Mouse (Mus musculus) skeletal muscle tissue, adult 2 months (tissue): ENCODE measurements around the gene Arhgap45.
A peak's percentile ranks its signal among the peaks of the same experiment; 100 is the strongest.

Experiments
- DNase-seq: peaks from one replicate; pipeline ENCODE4 v3.0.0-alpha.2; 2012; ENCODE audit warnings: low read depth, low spot score

The Arhgap45 gene

DNA sequence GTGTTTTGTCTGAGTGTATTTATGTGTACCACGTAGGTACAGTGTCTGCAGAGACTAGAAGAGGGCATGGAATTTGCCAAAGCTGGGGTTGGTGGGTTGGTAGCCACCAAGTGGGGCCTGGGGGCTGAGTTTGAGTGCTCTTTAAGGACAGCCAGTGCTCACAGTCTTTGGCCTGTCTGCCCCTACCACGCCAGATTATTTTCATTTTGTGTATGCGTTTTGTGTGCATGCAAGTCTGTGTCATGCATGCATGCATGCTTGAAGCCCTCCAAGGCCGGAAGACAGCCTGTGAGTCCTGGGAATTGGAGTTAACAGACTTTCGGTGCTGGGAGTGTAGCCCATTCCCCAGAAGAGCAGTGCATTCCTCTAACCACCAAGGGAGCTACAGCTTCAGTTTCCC is 38.9 kb downstream of the Arhgap45 start:
- no peak for DNase-seq

DNA sequence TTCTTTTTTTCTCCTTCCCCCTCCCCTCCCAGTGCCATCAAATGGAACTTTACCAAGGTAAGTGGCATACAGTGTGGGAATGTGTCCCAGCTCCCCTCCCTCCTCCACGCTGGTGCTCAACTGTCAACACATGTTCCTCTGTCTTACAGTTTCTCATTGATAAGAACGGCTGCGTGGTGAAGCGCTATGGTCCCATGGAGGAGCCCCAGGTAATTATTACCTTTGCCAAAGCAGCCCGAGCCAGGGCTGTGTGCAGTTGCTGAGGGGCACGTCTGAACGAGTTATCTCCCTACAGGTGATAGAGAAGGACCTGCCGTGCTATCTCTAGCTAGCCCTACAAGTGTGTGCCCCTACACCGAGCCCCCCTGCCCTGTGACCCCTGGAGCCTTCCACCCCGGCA is 39.4 kb downstream of the Arhgap45 start:
- DNase-seq: no peak

DNA sequence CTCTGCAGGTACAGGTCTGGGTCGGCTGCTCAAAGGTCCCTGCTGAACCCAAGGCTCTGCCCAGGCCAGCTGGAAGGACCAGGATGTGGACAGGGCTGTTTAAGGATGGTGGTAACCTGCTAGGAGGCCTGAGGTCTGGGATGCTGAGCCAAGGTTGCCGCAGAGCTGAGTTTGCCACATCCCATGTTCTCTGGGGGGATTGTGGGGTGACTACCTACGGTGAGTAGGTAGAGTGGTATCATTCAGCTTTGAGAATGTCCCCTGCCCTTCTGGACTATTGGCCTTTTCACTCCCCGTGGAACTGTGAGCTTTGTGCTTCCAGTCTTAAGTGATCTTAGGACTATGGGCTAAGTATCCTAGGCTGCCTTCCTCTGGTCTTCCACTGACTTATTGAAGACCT is 40.1 kb downstream of the Arhgap45 start:
- DNase-seq: no peak

DNA sequence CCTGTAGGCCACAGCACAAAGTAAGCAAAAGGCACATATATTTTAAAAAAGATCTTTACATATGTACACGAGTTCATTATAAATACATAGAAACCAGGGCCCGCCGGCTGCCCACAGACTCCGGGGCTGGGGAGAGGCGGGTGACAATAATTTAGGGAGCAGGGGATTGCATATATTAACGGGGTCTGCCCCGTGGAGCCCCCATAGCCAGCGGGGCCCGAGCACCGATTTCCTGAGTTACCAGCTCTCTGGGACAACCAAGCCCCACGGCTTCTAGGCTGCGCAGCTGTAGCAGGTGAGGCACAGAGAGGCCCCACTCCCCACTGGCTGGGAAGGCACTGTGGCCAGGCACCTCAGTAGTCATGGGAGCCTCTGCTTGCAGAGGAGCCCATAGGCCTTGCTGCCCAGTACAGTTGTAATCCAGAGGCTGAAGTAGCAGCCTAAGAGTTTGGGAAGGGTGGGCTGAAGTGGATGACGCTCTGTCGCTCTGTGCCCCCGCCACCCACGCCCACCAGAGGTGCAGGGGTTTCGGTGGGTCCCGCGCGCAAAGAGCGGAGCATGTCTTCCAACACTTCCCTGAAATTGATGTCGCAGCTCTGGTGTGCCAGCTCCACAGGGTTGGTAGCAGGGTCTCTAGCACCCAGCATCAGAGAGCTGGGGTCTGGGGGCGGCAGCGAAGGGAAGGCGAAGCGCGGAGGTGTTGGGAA is 40.7 kb downstream of the Arhgap45 start:
- no peak for DNase-seq

DNA sequence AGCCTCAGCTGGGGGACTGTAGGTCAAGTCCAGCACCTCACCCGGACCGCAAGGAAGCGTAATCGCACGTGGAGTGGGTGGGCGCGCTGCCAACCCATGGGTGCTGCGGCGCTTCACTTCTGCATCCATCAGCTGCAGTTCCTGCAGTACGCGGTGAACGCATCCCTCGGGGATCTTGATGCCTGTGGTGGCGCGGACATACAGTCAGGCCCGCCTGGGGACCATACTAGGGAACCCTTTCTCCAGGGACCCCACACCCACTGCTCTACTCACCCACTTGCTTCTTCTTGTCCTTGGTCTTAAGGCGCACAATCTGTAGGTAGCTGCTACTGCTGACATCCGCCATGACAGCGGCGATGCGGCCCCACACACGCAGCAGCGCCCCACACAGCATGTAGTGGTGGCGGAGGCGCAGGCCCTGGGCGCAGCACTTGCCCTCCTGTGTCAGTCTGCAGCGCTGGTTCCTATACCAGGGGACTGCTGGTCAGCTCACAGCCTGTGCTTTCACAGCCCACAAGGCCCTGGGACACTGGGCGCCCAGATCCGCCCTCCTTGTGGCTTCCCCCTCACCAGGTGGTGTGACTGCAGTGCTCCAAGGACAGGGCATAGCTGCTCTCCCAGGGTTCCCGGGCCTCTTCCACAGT is 41.4 kb downstream of the Arhgap45 start:
- no peak for DNase-seq

DNA sequence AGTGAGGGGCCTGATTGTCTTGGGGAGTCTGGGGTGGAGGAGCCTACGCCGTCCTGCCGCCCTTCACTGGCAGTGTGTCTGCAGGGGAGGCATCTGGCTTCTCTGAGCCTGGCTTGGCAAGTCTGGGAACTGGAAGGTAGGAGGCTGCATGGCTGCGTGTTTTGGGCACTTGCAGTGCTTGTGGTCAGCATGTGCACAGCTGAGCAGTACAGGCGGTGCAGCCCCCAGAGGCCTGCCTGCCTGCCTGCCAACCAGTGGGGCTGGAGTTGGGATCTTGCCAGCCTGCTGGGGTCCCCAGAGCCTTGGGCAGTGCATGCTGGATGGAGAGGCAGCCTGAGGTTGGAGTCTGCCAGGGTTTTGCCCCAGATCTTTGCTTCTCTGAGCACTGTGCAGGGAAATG is 46.7 kb downstream of the Arhgap45 start:
- no peak for DNase-seq

DNA sequence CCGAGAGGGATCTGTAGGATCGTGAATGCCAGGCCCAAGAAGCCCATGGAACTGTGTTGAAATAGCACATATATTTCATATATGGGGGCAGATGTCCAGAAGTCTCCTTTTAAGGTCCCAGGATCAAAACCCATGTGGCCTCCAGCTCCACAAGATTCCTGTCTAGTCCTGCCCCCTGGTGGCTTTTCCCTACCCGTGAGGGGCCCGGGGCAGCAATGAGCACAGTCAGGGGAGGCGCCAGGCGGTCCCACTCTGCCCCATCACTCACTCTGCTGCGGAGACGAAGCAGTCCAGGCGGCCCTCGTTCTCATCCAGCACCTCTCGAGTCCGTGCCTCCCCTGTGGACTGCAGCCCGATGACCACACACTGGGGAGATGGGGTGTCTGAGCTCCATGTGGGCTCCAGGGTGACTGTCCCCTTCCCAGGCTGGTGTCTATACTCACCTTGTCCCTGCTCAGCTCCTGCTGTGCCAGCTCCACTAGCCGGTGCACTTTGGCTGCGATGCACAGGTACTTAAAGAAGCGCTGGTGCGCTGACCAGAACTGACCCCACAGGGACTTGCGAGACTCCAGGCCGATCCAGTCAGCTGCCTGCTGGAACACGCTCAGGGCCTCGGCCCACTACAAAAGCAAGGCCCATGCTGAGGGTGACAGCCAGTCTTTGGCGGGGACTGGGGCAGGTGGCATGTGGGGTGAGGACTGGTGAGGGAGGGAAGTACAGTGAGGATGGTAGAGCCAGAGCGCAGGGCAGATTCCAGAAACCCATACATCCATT is 47.6 kb downstream of the Arhgap45 start:
- DNase-seq: no peak

DNA sequence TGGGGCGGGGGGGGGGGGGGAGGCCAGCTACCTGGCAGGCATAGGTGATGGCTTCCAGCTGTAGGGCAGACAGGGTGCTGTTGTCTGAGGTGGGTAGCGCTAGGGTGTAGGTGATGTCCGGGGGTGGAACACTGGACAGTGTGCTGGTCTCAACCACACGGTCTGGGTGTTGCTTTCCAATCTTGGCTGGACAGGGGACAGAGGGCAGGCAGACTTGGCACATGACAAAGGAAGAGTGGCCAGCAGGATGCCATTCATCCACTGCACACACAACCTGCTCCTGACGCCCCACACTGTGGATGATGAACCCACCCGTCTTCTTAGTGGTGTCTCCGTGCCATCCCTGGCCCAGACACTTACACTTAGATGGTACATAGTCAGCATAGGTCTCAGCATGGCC is 52.8 kb downstream of the Arhgap45 start:
- no peak for DNase-seq

DNA sequence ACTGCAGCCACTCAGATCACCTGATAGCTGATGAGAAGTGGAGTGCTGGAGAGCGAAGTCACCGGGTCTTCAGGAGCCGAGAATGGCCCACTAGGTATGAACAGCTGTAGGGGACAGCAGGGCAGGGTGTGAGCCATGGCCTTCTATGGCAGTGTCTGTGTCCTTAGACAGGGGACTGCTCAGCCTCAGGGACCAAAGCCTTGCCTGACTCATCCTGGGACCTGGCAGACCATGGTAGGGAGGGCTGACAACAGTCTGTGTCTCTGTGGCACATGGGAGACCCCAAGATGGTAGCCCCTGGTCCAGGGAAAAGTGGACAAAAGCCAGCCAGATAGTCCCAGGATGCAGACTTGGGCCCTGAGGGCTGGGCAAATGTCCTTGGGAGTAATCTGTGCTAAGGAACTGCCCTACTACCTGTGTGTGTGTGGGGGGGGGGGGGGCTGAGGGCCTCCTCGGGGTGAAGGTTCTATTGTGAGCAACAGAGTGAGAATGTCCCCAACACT is 53.5 kb downstream of the Arhgap45 start:
- DNase-seq: no peak

DNA sequence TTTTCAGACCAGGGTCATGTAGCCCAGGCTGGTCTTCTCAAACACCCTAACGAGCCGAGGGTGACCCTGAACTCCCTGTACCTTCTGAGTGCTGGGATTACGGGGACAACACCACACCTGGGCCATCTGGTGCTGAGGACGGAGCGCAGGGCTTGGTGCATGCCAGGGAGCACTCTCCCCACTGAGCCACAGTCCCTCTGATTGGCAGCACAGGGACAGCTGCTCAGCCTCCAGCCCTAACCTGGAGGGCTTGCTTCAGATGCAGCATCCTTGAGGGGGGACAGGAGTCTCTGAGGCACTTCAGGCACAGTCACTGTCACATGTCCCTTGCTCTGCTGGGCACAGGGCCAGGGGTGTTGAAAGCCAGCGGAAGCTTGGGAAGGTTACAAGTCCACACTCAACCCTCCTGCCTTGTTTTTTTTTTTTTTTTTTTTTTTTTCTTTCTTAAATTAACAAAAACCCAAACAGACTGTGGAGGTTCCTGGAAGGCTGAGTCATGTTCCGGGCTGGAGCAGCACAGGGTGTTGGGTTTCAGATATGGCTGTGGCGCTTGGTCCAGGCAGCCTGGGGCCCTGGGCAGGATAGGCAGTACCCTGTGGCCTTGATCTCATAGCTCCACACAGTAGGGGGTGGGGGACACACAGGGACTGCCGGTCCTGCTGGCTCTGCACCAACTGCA is 54.5 kb downstream of the Arhgap45 start:
- DNase-seq: peak; percentile 92

DNA sequence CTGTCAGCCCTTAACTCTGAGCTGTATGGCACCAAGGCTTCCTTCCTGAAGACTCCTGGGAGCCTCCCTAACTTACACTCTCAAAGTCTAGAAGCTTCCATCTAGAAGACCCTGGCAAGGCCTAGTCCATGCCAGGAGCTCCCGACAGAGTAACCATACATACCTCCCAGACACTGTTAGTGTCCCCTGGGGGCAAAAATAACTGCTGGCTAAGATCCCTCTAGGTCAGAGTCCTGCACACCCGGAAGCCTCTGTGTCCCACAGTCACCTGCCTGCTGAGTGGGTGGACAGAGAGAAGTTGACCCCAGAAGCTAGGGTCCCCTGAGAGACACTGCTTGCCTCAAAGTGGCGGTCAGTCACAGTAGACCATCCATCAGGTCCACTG is 55.1 kb downstream of the Arhgap45 start:
- DNase-seq: no peak

DNA sequence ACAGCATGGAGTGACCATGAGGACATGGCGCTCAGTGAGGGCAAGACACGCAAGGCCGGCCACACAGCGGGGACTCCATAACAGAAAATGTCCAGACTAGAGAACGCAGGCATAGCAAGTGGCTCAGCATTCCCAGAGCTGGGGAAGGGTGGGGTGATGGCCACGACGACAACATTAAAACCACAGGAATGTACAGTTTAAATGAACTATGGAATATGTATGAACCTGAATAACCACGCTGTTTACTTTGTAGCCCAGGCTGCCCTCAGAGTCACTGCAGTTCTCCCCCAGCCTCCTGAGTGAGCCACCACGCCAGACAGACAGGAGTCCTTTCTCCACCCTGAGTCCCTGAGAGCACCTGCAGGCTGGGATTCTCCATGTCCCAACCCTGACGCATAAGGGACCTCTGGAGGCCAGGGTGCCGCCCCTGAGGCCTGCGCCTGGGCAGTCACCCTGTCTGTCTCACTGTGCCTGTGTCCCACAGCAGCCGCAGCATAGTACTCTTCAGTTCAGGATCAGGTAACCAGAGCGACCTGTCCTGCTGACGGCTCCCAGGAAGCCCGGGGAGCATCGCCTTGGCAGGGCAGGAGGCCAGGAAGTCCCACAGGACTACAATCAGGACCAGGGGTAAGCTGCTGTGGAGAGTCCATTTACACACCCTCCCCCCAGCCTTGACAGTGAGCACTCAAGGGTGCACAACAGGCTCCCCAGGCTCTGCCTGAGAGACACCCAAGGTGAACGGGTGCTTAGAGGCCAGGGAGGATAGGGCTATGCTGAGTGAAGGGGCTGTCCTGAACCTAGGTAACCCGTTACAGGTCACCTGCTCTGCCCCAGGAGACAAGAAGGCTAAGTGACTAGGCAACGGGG is 56.4 kb downstream of the Arhgap45 start:
- DNase-seq: no peak

DNA sequence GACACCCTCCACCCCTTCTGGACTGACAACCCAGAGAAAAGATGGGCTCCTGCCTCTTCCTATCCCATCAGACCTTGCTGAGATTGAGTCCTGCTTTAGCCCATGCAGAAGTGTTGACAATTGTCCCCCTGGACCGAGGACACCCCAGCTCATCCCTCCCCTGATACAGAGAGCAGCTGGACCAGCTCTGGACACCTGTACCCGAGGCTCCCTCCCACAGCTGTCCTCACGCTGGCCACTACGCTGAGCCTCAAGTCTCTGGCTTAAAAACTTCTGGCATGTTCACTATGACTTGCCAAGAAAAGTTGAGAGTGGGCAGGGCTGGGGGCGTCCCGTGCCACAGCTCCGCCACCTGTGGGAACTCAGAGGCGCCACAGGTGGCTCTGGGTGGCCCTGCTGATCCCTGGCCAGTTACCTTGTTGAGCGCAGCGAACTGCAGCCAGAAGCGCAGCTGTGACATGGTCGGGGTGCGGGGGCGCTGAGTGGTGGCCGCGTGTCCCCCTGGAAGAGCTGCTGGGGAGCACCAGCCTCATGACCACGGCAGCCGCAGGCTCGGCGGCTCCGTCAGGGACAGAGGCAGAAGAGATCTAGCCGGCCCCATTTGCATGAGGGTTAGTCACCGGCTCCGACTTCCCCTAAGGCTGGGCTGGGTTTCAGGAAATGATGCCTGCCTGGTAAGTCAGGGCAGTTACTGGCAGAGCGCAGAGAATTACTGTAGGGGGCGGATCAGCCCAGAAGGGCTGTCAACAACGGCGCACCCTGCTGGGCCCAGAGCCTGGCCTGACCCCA is 58.6 kb downstream of the Arhgap45 start:
- peak; percentile 77 for DNase-seq

DNA sequence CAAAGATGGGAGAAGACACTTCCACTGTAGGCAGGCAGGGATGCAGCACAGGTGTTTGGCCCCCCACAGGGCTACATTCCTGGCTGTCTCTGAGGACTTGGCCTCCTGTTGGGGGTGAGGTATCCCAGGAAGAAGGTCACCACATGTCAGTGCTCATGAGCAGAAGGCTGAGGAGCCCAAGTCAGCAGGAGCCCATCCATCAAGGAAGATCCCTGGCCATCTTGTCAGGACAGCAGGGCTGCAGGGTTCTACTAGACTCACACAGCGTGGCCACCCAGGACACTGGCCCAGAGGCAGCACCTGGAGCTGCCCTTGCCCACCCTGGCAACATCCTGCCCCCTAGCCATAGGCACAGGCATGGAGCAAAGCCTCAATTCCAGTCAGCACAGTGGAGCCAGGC is 59.5 kb downstream of the Arhgap45 start:
- no peak for DNase-seq

DNA sequence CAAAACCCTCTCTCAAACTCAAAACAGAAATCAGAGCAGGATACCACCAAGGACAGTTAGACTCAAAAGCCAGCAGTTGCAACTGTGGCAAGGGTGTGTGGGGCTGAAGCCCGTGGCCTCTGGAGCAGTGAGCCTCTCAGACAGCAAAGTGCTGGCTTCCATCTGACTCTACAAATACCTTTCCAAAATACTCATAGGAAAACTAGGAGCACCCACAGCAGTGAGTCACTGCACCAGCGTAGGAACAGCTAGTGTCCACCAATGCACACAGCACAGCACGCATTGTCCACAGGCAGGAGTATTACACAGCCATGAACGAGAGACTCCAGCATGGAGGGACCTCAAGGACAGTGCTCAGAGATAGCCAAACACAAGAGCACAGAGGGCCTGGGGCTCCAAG is 59.9 kb downstream of the Arhgap45 start:
- no peak for DNase-seq

DNA sequence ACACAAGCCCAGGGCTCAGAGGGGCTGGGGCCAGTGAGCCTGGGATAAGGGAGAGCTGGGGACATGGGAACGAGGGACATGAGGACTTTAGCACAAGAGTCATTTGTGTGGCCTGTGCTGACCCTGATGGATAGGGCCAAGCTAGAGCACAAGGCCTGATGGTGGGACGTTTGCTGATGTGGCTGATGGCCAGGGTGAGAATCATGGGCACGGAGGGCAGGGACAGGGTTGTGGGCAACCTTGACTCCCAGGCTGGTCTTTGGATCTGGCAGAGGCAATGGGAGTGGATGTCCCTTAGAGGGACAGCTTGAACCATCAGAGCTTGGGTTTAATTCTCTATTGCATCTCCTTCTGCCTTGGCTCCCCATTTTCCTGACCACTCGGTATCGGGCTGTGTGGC is 60.9 kb downstream of the Arhgap45 start:
- no peak for DNase-seq

DNA sequence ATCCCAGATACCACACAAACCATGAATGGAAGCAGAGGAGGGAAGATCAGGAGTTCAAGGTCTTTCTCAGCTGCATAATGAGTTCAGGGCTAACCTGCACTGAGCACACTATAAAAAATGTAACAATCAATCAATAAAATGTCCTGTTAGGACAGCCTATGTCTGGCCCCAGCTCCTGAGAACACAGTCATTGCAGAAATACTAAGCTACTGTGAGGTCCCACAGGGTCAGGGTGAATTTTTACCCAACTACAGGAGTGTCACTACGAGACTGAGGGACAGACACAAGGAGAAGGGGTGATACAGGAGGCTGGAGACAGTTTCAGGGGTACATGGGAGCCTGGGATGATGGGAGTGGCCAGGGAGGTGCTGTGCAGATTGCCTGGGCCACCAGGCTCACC is 61.9 kb downstream of the Arhgap45 start:
- no peak for DNase-seq

DNA sequence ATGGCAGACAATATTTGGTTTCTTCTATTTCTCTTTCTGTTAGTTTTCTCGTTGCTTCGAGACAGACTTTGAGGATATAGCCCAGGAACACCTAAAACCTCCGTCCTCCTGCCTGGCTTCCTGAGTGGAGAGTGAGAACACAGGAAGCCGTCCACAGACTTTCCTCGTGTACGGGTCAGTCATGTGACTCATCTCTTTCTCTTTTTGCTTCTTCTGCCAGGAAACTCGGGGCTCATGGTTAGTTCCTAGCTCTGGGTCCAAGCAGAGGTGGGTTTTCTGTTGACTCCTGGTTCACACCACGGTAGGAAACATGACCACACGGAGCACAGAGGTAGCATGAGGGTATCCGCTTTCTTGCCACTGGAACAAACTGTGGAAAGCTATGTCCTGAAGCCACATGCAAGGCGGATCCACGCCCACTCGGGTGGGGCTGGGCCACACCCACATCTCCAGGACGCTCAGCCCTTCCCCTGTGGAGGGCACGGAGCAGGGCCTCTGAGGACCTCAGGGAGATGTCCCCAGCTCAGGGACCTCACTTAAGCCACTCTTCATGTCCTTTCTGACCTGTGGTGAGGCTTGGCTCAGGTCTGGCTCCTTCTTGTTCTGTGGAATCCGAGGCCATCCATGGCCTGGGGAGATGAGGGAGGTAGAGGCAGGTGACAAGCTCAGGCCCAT is 64.1 kb downstream of the Arhgap45 start:
- no peak for DNase-seq
